Mouse (Mus musculus) thymus, postnatal 4 days (tissue): Measurements from ENCODE around the gene Srpk3.
"Not testable (repeated sequence)": the region's sequence is repeated elsewhere in the genome, so short reads cannot be mapped to it uniquely, and the experiment has no call there.

Source experiments
- DNase-seq: peaks from one replicate; pipeline ENCODE4 v3.0.0; 2021

The Srpk3 gene

GRCm38 (mm10) chrX:73774168-73774760 is at the start of gene Srpk3:
Gene Srpk3, plus strand, starts transcription at chrX:73774405.
- DNase-seq = no peak

- DNase-seq = no peak
Observed at GRCm38 (mm10) chrX:73730908-73731307, 43.3 kb upstream of the Srpk3 start.

GRCm38 (mm10) chrX:73738155-73738554 is 36.0 kb upstream of the Srpk3 start:
- peak; percentile 43 for DNase-seq

- no peak for DNase-seq
Observed at GRCm38 (mm10) chrX:73739151-73739550, 35.1 kb upstream of the Srpk3 start.

GRCm38 (mm10) chrX:73739841-73740240 is 34.4 kb upstream of the Srpk3 start:
- DNase-seq = not testable (repeated sequence)

- no peak for DNase-seq
Observed at GRCm38 (mm10) chrX:73744774-73745481, 29.3 kb upstream of the Srpk3 start.

GRCm38 (mm10) chrX:73748977-73749376 is 25.2 kb upstream of the Srpk3 start:
- no peak for DNase-seq

GRCm38 (mm10) chrX:73756334-73757140 is 17.7 kb upstream of the Srpk3 start, which contains the start of gene Plxnb3:
Gene Plxnb3, plus strand, starts transcription at chrX:73757090.
- DNase-seq = no peak

- no peak for DNase-seq
Observed at GRCm38 (mm10) chrX:73758611-73759290, 15.5 kb upstream of the Srpk3 start.

GRCm38 (mm10) chrX:73765311-73765710 is 8.9 kb upstream of the Srpk3 start:
- no peak for DNase-seq

- DNase-seq = peak; percentile 77
Observed at GRCm38 (mm10) chrX:73767267-73767666, 6.9 kb upstream of the Srpk3 start.

- DNase-seq = no peak
Observed at GRCm38 (mm10) chrX:73774802-73775483, 738 bp downstream of the Srpk3 start.

GRCm38 (mm10) chrX:73782227-73782626 is 8.0 kb downstream of the Srpk3 start:
- no peak for DNase-seq

- no peak for DNase-seq
Observed at GRCm38 (mm10) chrX:73785666-73786065, 11.5 kb downstream of the Srpk3 start.

GRCm38 (mm10) chrX:73786364-73787224 is 12.4 kb downstream of the Srpk3 start, which contains the start of the genes Idh3g and Ssr4:
Gene Idh3g, minus strand, starts transcription at chrX:73786897.
Gene Ssr4, plus strand, starts transcription at chrX:73787028.
- peak; percentile 91 for DNase-seq

- DNase-seq = no peak
Observed at GRCm38 (mm10) chrX:73787225-73787558, 13.0 kb downstream of the Srpk3 start.

GRCm38 (mm10) chrX:73788501-73788900 is 14.3 kb downstream of the Srpk3 start:
- DNase-seq = no peak

- DNase-seq = no peak
Observed at GRCm38 (mm10) chrX:73793039-73793438, 18.8 kb downstream of the Srpk3 start.

GRCm38 (mm10) chrX:73793505-73793904 is 19.3 kb downstream of the Srpk3 start:
- no peak for DNase-seq

GRCm38 (mm10) chrX:73797511-73797910 is 23.3 kb downstream of the Srpk3 start:
- DNase-seq = no peak

- DNase-seq = peak; percentile 88
Observed at GRCm38 (mm10) chrX:73798502-73798901, 24.3 kb downstream of the Srpk3 start.
